Mouse (Mus musculus) urinary bladder, postnatal 25 days (tissue): Measurements from ENCODE around the gene Aldh16a1.
A peak's percentile ranks its signal among the peaks of the same experiment; 100 is the strongest.
"Not testable (repeated sequence)": the region's sequence is repeated elsewhere in the genome, so short reads cannot be mapped to it uniquely, and the experiment has no call there.

Experiments
- DNase-seq: peaks from one replicate; pipeline ENCODE4 v3.0.0; 2022; ENCODE audit warnings: low spot score

Gene Aldh16a1

DNA sequence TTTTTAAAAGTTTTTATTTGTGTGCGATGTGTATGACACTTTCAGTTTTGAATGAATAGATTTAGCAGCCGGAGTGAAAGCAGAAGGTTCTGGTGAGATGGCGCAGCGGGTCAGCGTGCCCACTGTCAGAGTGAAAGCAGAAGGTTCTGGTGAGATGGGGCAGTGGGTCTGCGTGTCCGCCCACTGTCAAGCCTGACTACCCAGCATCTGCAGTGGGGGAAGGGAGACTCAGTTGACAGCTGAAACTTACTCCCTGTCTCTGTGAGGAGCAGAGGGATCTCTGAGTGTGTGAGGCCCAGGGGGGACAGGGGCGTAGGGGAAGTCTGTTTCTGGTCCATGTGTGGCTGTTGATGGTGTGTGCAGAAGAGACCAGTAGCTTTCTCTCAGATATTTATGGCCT lies 36.8 kb downstream of the Aldh16a1 start:
- no peak for DNase-seq

DNA sequence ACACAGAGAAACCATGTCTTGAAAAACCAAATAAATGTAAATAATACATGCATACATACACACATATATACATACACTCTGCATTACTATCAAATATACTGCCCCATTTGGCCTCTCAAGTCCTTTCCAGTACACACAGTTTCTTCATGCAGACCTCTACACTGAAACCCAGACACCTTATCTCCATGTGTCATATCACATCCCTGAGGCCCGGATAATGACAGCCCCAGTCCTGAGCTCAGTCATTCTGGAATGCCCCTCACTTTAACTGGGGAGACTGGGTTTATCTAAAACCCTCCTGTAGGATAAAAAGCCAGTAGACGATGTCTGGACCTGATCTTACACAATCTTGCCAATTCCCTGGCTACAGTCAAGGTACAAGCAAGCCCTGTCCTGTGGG lies 40.9 kb downstream of the Aldh16a1 start:
- DNase-seq: no peak

DNA sequence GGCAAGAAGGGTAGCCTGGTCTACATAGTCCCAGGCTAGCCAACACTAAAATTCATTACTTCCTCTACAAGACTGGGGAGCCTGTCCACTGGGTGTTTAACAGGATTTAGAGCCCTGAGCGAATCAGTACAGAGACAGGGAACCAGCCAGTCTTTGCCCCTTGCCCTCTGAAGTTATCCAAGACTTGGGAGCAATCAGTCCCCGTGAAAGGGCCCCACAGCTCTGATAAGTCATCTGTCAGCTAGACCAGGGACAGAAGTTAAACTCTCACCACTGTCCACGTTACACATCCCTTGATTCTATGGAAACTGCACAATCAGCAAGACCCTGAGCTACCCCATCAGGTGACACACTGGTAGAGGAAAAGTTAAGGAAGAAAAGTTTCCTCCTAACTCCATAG lies 41.9 kb downstream of the Aldh16a1 start:
- no peak for DNase-seq

DNA sequence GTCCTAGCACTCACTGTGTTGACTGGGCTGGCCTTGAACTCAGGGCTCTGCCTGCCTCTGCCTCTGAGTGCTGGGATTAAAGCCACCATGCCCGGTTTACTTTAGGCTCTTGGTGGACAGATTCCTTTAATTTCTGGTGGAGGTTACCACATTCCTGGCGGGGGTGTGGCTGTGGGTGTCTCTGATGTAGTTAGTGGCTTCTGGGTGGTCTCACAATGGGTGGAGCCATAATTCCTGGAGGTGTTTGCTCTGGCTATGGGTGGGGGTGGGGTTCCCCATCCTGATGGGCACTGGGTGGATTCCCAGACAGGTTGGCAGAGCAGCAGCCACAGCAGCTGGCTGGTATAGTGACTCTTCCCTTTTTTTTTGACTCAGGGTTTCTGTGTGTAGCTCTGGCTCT lies 42.4 kb downstream of the Aldh16a1 start:
- DNase-seq: no peak

DNA sequence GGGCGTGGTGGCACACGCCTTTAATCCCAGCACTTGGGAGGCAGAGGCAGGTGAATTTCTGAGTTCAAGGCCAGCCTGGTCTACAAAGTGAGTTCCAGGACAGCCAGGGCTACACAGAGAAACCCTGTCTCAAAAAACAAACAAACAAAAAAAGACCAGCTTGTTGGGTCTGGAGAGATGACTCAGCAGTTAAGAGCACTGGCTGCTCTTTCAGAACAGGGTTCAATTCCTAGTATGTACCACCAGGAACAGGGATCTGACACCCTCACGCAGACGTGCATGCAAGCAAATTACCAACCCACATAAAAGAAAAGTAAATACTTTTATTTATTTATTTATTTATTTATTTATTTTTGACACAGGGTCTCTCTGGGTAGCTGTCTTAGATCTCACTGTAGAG lies 44.3 kb downstream of the Aldh16a1 start:
- not testable (repeated sequence) for DNase-seq

DNA sequence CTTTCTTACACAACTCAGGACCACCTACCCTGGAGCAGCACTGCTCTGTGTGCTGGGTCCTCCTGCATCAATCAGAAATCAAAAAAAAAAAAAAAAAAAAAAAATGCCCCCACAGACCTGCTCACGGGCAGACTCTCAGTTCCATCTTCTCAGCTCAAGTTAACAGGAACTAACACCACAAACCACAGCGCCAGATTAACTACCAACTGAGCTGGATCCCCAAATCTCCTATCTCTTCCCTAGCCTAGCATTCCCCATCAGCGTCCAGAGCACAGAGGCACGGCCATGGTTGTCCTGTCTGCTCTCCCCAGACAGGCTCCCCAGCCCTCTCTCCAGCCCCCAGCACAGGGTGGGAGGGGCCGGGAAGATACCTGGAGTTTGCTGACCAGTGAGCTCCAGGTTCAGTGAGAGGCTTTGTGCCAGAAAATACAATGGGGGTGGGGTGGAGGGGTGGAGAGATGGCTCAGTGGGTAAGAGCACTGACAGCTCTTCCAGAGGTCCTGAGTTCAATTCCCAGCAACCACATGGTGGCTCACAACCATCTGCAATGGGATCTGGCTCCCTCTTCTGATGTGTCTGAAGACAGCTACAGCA lies 47.2 kb downstream of the Aldh16a1 start:
- DNase-seq: no peak

DNA sequence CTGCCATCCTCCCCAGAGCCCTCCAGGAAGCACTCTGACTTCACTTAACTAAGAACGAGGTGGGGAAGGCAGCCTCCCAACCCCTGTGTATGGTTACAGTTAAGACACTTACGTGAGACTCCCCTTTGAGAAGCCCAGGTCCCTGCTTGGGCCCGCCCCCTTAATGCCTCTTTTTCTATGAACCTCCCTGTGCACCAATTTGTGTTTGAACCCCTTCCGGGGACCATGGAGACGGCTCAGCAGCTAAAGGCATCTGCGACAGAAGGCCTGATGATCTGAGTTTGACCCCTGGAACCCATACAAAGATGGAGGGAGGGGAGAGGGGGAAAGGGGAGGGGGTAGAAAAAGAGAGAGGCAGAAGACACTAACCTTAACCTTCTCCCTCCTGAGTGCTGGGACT lies 47.9 kb downstream of the Aldh16a1 start:
- no peak for DNase-seq

DNA sequence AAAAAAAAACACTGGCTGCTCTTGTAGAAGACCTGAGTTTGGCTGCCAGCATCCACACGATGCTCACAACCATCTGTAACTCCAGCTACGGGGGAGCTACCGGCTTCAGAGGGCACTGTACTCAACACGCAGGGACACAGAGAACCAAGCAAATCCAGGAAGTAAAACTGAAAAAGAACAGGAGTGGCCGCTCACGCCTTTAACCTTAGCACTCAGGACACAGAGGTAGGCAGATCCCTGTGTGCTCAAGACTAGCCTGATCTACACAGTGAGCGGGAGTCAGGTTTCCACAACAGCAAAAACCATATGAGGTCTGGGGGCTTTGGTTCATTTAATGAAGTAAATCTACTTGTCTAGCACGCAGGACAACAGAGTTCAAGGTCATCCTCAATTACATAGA lies 48.9 kb downstream of the Aldh16a1 start:
- no peak for DNase-seq

DNA sequence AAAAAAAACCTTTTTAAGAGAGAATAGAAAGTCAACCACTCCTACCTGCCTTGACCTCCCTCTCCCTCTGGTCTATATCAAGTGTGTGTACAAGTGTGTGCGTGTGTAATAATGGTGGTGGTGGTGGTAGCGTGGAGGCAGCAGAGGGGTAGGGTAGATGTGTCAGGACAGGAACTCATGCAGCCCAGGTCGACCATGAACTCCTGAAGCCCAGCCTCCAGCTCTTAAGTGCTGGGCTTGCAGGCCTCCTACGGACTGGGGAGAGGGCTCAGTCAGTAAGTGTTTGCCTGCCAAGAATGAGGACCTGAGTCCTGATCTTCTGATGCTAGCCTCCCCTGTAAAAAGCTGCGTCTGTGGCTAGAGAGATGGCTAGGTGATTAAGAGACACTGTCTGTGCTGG lies 49.4 kb downstream of the Aldh16a1 start:
- DNase-seq: no peak

DNA sequence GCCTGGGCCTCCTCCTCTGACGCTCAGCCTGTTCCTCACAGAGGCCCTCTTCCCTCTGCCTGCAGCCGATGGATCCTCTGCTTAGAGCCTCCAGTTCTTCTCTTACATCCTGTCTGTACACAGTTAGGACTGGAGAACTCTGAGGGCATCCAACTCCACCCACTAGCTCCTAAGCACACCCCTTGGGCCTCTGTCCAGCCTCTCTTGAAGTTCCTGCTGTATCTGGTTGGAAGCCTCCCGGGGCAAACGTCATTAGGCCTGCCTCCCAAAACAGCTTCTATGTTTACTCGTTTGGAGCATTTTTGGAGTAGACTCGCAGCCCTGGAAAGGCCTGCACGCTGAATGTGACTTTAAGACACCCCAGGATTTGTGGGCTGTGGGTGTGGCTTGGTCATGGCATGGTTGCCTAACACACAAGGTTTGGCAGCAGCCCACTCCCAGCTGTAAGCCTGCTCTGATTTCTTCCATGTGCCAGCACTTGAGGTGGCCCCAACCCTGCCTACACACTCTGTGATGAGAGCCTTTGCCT lies 50.7 kb downstream of the Aldh16a1 start, which contains the start of gene Fcgrt:
Gene Fcgrt, minus strand, starts transcription at position 200 of the 529 bp plus-strand sequence.
- DNase-seq: peak; percentile 74

DNA sequence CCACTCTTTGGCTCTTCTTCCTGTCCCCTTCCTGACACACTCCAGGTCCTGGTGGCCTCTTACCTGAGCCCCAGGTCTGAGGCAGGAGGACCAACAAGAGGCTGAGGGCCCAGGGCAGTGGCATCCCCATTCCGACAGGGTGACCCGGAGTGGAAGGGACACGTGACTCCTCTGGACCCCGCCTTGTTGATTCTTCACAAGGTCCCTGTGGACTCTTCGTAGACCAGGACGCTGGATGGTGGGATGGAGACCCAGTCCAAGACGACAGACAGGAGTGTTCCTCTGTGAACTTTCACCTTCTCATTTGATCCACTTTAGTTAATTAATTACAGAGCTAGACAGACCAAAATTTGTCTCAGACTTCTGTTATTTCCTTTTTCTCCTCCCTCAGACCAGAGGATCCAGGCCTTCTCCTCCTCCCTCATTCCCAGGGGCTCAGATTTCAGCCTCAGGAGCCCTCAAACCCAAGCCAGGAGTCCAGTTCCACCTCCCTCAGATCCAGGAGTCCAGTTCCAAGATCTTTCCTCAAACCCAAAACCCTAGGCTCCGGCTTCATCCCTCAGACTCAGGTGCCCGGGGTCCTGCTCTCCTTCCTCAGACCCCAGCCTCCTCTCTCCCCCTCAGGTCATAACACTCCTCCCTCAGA lies 51.3 kb downstream of the Aldh16a1 start:
- no peak for DNase-seq

DNA sequence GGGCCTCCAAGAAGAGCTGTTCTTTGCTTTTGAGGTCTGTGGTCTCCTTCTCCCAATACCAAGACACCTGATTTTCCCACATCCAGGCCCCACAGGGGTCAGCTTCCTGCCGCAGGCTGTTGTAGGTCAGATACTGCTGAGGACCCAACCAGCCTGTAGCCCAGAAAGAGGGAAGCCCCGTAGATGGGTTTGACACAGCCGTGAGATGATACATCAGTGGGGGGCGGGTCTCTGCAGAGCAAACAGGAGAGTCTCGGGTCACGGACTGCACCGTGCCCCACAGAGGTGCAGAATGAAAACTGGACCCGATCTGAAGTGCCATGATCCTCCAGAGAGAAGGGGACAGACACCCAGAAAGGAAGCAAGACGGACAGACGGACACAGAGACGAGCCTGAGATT lies 51.9 kb downstream of the Aldh16a1 start:
- no peak for DNase-seq

DNA sequence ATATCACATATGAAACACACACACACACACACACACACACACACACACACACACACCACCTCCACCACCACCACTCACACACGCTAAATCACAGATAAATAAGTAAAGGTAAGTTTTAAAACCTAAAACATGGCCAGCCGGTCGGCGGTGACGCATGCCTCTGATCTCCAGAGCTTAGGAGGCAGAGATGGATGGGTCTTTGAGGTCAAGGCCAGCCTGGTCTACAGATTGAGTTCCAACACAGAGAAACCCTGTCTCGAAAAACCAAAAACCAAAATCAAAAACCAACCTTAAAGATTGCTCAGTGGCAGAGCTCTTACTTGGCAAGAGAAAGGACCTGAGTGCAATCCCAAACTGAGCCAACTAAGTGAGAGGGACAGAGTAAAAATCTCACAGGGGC lies 54.3 kb downstream of the Aldh16a1 start:
- DNase-seq: no peak

DNA sequence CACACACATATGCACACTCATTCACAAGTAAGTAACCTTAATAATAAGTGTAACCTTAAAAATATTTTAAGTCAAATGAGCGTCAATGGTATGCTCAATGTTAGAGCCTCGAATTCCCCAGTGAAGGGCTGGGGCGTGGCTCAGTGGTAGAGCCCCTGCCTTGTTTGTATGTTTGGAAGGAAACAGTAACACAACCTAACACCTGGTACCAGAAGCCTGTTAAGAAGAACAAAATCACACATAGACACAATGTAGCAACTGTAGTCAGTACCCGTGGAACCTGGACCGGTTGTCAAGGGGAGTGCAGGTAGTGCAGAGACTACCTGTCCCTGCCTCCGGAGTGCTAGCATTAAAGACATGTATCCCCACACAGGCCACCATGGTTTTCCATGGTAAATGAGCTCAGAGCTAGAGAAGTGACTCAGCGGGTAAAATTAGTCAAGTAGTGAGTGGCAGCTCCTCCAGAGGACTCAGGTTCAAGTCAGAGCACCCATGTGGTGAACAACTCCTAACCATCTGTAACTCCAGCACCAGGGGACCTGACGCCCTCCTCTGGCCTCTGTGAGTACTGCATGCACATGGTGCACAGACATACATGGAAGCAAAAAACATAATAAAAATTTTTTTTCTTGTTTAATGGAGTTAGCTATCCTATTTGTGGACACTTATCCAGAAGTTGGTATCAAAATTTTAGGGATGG lies 55.7 kb downstream of the Aldh16a1 start:
- no peak for DNase-seq

DNA sequence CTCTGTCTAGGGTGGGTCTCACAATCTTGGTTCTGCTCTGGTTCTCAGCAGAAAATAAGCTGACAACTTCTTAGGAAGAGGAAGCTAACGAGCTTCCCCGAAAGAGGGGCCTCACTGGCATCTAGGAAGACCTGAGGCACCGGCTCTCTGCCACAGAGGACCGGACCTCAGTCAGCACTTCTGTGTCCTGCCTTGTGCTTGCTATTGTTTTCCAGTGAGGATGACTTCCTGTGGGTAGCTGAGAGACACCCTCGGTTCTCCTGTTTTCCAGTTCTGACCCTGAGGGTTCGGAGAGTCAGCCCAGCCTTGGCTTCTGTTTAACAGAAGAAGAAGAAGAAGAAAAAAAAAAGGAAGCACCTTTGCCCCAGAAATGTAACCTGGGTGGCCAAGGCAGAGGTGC lies 56.9 kb downstream of the Aldh16a1 start:
- DNase-seq: no peak

DNA sequence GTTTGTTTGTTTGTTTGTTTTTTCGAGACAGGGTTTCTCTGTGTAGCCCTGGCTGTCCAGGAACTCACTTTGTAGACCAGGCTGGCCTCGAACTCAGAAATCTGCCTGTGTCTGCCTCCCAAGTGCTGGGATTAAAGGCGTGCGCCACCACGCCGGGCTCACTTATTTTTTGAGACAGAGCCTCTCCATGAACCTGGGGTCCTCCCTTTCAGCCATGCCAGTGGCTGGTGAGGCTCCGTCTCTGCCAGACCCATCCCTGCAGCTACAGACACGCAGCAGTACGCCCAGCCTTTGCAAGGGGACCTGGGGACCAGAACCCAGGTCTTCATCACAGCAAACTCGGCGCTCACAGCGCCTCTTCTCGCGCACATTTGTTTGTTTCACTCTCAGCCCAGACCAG lies 58.4 kb downstream of the Aldh16a1 start:
- DNase-seq: not testable (repeated sequence)

DNA sequence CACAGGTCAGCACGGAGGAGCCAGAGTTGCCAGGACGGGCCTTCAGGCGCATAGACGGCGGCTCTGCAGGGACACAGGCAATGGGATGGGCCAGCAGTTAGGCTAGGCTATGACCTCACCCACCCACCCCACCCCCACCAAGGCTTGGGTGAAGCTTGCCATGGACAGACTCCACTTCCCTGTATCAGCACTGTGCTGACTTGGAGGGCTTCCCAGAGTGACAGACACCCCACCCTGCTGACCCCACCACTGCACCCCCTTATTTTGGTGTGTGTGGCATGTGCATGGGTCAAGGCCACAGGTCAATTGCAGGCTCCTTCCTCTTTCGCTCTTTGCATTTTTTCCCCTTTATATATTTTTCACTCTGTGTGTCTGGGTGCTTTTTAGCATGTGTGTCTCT lies 59.0 kb downstream of the Aldh16a1 start:
- no peak for DNase-seq

DNA sequence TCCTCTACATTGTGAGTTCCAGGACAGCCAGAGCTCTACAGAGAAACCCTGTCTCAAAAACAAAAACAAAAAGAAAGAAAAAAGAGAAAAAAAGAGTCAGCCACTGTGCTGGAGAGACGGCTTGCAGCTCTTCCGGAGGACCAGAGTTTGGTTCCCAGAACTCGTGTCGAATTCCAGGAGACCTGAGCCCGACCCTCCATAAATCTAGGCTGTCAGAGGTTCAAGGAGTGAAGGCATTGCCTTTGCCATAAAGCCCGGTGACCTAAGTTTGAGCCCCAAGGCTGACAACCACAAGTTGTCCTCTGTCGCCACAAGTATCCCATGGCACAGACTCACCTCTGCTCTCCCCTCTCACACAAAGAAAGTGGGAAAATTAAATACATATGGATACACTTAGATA lies 60.3 kb downstream of the Aldh16a1 start:
- DNase-seq: no peak

DNA sequence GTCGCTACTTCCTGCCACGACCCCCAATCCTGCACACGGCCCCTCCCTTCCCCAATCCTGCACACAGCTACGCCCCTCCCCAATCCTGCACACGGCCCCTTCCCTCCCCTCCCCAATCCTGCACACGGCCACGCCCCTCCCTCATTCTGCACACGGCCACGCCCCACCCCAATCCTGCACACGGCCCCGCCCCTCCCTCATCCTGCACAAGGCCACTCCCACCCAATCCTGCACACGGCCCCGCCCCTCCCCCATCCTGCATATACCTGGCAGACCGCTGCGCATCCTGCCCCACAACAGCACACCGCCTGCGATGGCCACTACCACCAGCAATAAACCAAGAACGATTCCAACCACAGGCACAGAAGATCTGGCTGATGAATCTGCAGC lies 60.9 kb downstream of the Aldh16a1 start:
- no peak for DNase-seq

DNA sequence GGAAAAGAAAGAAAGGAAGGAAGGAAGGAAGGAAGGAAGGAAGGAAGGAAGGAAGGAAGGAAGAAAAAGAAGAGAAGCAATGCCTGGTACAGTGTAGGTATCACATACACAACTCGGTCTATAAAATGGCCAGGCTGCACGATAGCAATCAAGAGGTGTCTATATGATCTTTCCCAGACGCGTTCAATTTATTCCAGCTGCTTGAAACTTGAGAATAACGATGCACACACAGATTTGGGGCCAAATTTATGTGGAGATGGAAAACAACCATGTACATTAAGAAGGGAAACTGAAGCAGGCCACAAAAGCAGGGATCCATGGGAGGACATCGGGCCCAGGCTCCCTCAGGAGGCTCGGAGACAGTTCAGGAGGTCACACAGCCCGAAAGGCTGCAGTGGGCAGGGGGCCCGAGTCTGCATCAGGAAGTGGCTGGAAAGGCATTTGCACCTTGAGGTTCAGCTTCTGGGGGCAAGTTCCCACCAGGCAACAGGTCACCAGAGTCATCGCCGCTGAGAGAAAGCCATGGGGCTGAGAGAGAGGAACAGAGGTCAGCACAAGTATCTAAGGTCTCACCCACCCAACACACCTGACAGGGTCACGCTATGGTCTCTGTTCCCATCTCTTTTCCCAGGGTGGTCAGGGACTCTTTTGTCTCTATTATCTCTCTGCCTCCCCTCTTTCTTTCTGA lies 61.4 kb downstream of the Aldh16a1 start:
- DNase-seq: no peak

DNA sequence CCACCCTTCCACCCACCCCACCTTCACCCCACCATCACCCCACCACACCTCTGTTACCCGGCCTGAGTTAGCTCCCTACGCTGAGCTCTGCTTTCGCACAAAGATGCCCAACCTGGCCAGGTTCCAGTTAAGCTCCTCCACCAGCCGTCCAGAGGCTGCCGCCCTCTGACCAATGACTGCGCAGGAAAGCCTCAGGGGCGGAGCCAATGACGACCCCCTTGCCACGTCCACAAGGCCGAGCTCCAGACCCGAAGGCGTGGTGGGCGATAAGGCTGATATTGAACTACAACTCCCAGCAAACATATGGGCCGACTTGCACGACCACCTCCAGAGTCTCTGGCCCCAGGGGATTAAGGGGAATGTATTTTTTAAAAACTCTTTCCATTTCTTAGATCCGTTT lies 62.3 kb downstream of the Aldh16a1 start, which contains the start of gene Rcn3:
Gene Rcn3, minus strand, starts transcription at position 174 of the 400 bp plus-strand sequence.
- DNase-seq: peak; percentile 76
